Mouse (Mus musculus): ENCODE data around the gene Kif18b. TPM values are rescaled to one million over a fixed set of nuclear protein-coding genes. Genes with fewer than 3 reads are reported as not detected.

Kif18b gene
- total and polyA plus RNA-seq, 3 experiments = 36.1 to 116 (median 45.7) TPM

GRCm38 (mm10) chr11:102884616-102885219 lies 40.2 kb downstream of the Kif18b start, which contains the start of gene Fam187a:
Gene Fam187a, plus strand, starts transcription at chr11:102885169.
- Histone ChIP-seq H3K9ac (ENCODE audit: control insufficient read depth, low read depth, low read length, poor library complexity, severe bottlenecking) (no peak within 1 kb of the TSS), H3K36me3 (ENCODE audit: control insufficient read depth in 1 of 2, insufficient read depth in 2 of 2, low read length in 2 of 2) (peaks cover 0 to 15% of the 10 kb centered on the region in 2 experiments; a peak in 2 of 4 replicates), H3K4me1 (ENCODE audit: control insufficient read depth in 1 of 2, insufficient read depth in 2 of 2, low read length in 2 of 2) (peaks cover 0 to 22% of the 10 kb centered on the region in 2 experiments; a peak in 3 of 4 replicates), H3K27me3 (ENCODE audit: control insufficient read depth in 1 of 2, insufficient read depth in 2 of 2, low read length in 2 of 2) (no peaks in the 10 kb centered on the region), H3K27ac (ENCODE audit: control insufficient read depth, low read depth, low read length) (no peak within 1 kb of the TSS), H3K4me3 (ENCODE audit: control insufficient read depth in 1 of 2, insufficient read depth in 1 of 2, low read depth in 2 of 2, low read length in 2 of 2) (no peak within 1 kb of the TSS), H3K79me2 (ENCODE audit: control insufficient read depth, insufficient read depth, low read length, poor library complexity) (peaks cover 11% of the 10 kb centered on the region), H3K9me3 (replicated peaks; ENCODE audit: insufficient read depth, low read length) (no peaks in the 10 kb centered on the region)
- DNase-seq (ENCODE audit: low read depth, low spot score) = peak; percentile 56
- TF ChIP-seq MAFK (IDR thresholded peaks at IDR 0.05; ENCODE audit: borderline replicate concordance, low read depth, low read length) (no peak), CTCF (IDR thresholded peaks at IDR 0.05 in 2 of 3, conservative IDR thresholded peaks at IDR 0.05 in 1 of 3; ENCODE audit: control insufficient read depth in 1 of 3, insufficient read depth in 1 of 3, low read depth in 2 of 3, low read length in 3 of 3, poor library complexity in 1 of 3, severe bottlenecking in 1 of 3) (no peak), ZC3H11A (IDR thresholded peaks at IDR 0.05; ENCODE audit: low read depth, low read length) (no peak), RAD21 (IDR thresholded peaks at IDR 0.05; ENCODE audit: low read depth, low read length) (no peak), MAX (IDR thresholded peaks at IDR 0.05; ENCODE audit: low read length) (no peak), ZNF384 (IDR thresholded peaks at IDR 0.05; ENCODE audit: low read depth, low read length) (no peak), POLR2A (IDR thresholded peaks at IDR 0.05; ENCODE audit: control insufficient read depth in 1 of 2, insufficient read depth in 1 of 2, low read depth in 1 of 2, low read length in 2 of 2, poor library complexity in 1 of 2) (no peak), NRF1 (IDR thresholded peaks at IDR 0.05; ENCODE audit: insufficient read depth, low read depth, low read length, poor library complexity, severe bottlenecking) (no peak), TAL1 (IDR thresholded peaks at IDR 0.05; ENCODE audit: low read length) (no peak), RCOR1 (IDR thresholded peaks at IDR 0.05; ENCODE audit: low read depth, low read length) (no peak; the same call in 1 of the 2 replicates), HCFC1 (IDR thresholded peaks at IDR 0.05; ENCODE audit: low read depth, low read length) (no peak), E2F4 (IDR thresholded peaks at IDR 0.05; ENCODE audit: borderline replicate concordance, low read depth, low read length) (no peak), MXI1 (IDR thresholded peaks at IDR 0.05; ENCODE audit: low read depth, low read length) (peak; percentile 38; the same call in 1 of the 2 replicates), MYB (IDR thresholded peaks at IDR 0.05; ENCODE audit: low read depth, low read length) (no peak), TCF12 (IDR thresholded peaks at IDR 0.05; ENCODE audit: low read depth, low read length) (0 out of 2 replicates have a peak, but pooled peaks have one; percentile 13), POLR2AphosphoS5 (IDR thresholded peaks at IDR 0.05; ENCODE audit: borderline replicate concordance, low read depth, low read length) (no peak), CHD2 (IDR thresholded peaks at IDR 0.05; ENCODE audit: low read length) (no peak), SMC3 (IDR thresholded peaks at IDR 0.05; ENCODE audit: low read depth, low read length) (no peak; the same call in 1 of the 2 replicates), BHLHE40 (IDR thresholded peaks at IDR 0.05; ENCODE audit: borderline replicate concordance, low read depth, low read length) (no peak), USF2 (IDR thresholded peaks at IDR 0.05; ENCODE audit: borderline replicate concordance in 1 of 2, insufficient read depth in 1 of 2, low read depth in 1 of 2, low read length in 2 of 2) (no peak), CHD1 (IDR thresholded peaks at IDR 0.05; ENCODE audit: low read depth, low read length) (no peak), USF1 (IDR thresholded peaks at IDR 0.05; ENCODE audit: low read depth, low read length) (no peak), MYC (IDR thresholded peaks at IDR 0.05; ENCODE audit: low read depth, low read length) (no peak), GATA1 (IDR thresholded peaks at IDR 0.05; ENCODE audit: low read depth, low read length) (peak; percentile 39), POLR2AphosphoS2 (IDR thresholded peaks at IDR 0.05; ENCODE audit: low read length) (no peak), EP300 (IDR thresholded peaks at IDR 0.05; ENCODE audit: low read depth in 1 of 2, low read length in 2 of 2) (0 out of 4 replicates have a peak, but pooled peaks of 1 of the 2 experiments have one; percentile 20), ELF1 (IDR thresholded peaks at IDR 0.05; ENCODE audit: low read depth, low read length) (no peak), ZMIZ1 (IDR thresholded peaks at IDR 0.05; ENCODE audit: low read depth, low read length) (no peak), SIN3A (IDR thresholded peaks at IDR 0.05; ENCODE audit: low read length) (peak; percentile 59; the same call in 1 of the 2 replicates), KAT2A (conservative IDR thresholded peaks at IDR 0.05; ENCODE audit: low read depth, low read length) (no peak), NELFE (IDR thresholded peaks at IDR 0.05; ENCODE audit: low read depth, low read length) (no peak), MEF2A (IDR thresholded peaks at IDR 0.05; ENCODE audit: extremely low read depth, insufficient replicate concordance, low read depth, low read length, poor library complexity, severe bottlenecking) (peak; percentile 76), UBTF (IDR thresholded peaks at IDR 0.05; ENCODE audit: borderline replicate concordance, insufficient read depth, low read depth, low read length) (no peak), JUND (IDR thresholded peaks at IDR 0.05; ENCODE audit: low read depth, low read length) (no peak), ZKSCAN1 (IDR thresholded peaks at IDR 0.05; ENCODE audit: low read depth, low read length) (no peak), TBP (IDR thresholded peaks at IDR 0.05; ENCODE audit: low read depth, low read length) (no peak), MAZ (IDR thresholded peaks at IDR 0.05; ENCODE audit: low read depth, low read length) (no peak)
